Mouse (Mus musculus): ENCODE measurements at regions not wholly inside any gene's neighbourhood (a gene's known extent, or its start where the extent isn't known, plus 50 kb on each side); places are given as distances from the start of the nearest gene placed in this dataset.

GRCm38 (mm10) chr13:110450526-110450925, 55.7 kb downstream of the Plk2 start:
- no peak for DNase-seq (ENCODE audit: low spot score in 2 of 2)

GRCm38 (mm10) chr13:110452009-110452525, 57.2 kb downstream of the Plk2 start:
- DNase-seq (ENCODE audit: low spot score in 2 of 2): no peak

GRCm38 (mm10) chr13:110455085-110455484, 60.2 kb downstream of the Plk2 start:
- DNase-seq (ENCODE audit: low spot score in 2 of 2): no peak

- DNase-seq (ENCODE audit: low spot score in 2 of 2): no peak
Measured at GRCm38 (mm10) chr13:110455569-110456196, 60.8 kb downstream of the Plk2 start.

DNA sequence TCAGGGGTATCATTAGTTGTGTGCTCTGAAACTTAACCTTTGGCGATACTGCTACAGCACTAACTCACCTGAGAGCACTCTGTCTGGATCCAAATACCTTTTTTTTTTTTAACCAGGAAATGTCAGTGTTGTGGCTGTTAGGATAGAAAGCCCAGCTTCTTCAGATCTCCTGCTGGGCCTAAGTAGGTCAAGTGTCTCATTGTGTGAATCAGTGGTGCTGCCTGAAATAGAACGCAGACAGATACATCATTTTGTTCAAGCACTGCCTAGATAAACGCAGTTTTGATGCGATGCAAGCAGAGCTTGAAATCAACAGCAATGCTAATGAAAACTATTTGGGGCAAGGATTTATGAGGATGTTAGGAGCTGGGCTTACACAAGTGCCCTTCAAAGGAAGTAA, 63.9 kb downstream of the Plk2 start:
- no peak for DNase-seq (ENCODE audit: low spot score in 2 of 2)

GRCm38 (mm10) chr13:110461581-110461980, 66.7 kb downstream of the Plk2 start:
- no peak for DNase-seq (ENCODE audit: low spot score in 2 of 2)

DNA sequence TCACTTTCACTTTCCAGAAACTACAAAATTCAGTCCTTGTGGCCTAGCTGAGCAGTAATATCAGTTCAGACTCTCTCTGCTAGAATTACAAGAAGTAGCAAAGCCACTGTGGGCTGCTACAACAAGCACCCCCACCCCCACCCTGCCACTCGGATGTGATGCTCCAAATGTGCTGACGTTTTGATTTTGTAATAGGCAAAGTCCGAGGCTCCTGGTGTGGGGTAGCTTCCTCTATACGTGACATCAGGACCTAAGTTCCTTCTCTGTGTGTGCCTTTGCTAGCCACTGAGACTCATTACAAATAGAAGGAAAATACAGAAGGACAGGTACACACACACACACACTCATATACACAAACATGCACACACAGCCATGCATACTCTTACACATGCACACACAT, 76.7 kb downstream of the Plk2 start:
- no peak for DNase-seq (ENCODE audit: low spot score in 2 of 2)

- no peak for DNase-seq (ENCODE audit: low spot score in 2 of 2)
Measured at GRCm38 (mm10) chr13:110477709-110478108, 82.9 kb downstream of the Plk2 start.

GRCm38 (mm10) chr13:110484358-110484940, 89.6 kb downstream of the Plk2 start:
- DNase-seq (ENCODE audit: low spot score in 2 of 2): no peak

DNA sequence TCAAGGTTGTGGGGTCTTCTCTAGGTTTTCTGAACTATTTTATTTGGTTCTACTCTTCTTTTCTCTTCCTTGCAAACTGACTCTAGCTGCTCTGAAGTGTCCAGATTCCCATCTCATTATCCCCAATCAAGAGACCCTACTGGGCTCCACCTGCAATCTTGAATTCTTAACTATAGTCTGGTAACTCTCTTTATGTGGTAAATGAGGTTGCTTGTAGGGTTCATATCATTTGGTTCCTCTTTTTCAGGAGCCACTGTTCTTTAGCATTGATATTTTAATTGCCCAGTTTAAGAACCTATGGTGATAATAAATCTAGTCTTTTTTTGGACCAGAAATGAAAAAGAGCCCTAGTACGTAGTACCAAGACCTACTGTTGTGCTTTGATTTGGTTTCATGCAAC, 90.7 kb downstream of the Plk2 start:
- no peak for DNase-seq (ENCODE audit: low spot score in 2 of 2)

- no peak for DNase-seq (ENCODE audit: low spot score in 2 of 2)
Measured at GRCm38 (mm10) chr13:110490166-110490565, 95.3 kb downstream of the Plk2 start.

- no peak for DNase-seq (ENCODE audit: low spot score in 2 of 2)
Measured at GRCm38 (mm10) chr13:110492296-110493001, 97.6 kb downstream of the Plk2 start.

DNA sequence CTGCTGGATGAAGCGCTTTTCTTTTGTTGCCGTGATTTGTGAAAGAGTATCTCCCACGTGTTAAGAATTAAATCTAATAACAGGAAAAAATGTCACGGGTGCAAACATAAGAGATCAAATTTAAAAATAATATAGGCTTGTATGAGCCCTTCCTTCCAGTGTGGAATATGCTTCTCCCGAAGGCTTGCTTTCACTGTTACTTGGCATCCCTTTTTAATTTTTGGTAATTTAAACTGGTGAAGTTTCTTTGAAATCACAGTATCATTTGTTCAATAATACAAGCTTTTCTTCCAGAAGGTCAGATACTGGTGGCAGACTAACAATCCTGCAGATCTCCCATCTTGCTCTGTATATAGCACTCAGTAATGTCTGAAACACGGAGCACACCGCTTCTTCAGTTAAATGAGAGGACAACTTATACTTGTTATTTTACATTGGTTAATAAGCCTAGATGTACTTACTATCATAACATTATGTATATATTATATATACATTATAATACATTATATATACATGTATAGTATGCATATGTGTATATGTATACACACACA, 98.2 kb downstream of the Plk2 start:
- DNase-seq (ENCODE audit: low spot score in 2 of 2): no peak

DNA sequence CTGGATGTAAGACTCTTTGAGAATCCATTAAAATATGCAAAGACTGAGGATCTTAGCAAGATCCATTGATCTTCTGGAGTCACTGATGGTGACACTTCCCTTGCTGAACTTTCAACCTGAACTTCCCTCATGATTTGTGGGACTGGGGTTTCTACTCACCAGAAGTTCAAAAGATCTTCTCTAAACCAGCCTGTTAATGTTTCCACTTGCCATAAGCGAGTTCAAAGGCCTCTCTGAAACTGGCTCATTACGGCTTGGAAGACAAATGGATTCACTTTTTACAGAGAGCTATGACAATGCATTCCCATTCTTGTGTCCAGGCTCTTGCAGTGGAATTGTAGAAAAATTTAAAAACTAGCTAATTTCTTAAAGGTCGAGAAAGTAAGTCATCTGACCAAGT, 102.6 kb downstream of the Plk2 start:
- DNase-seq (ENCODE audit: low spot score in 2 of 2): no peak

DNA sequence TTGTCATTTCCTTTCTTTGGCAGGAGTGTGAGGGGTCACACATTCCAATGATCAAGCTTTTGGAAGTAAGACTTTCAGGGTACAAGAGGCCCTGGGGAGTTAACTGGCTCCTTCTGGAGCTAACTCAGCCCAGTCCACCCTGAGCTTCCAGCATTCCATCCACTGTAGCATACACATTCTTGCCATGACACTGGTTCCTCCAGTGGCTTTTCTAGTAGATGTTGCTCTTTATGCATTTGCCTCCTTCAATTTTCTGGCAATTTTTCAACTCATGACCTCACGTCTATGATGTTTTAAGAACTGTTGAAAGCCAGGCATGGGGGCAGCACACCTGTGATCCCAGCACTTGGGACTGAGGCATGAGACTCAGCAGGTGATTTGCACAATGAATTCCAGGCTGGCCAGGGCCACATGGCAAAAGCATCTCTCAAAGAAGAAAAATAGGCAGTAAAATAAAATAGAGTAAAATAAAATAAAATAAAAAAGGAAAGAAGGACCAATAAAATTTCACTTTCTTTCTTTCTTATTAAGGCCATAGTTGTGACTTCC, 113.0 kb downstream of the Plk2 start:
- DNase-seq (ENCODE audit: low spot score in 2 of 2): no peak

DNA sequence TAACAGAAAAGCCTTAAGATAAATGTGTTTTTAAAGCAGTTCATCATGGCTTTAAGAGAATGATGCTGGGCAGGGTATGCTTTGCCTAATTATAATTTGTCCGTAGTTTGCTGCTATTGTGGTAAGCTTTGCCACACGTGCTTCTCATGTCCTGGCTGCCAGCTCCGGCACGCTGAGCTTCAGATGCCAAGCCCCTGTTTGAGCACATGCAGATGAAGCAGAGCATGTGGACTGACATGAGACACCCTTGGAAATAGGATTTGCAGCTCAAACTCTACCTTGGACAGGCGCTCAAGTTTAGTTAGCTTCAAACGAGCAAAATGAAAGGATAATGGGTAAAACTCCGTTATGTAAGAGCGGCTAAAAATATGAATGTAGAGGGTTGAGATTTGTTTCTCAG, 123.1 kb downstream of the Plk2 start:
- no peak for DNase-seq (ENCODE audit: low spot score in 2 of 2)

GRCm38 (mm10) chr13:110522974-110523373, 128.1 kb downstream of the Plk2 start:
- DNase-seq (ENCODE audit: low spot score in 2 of 2): no peak

GRCm38 (mm10) chr13:110527681-110528080, 132.8 kb downstream of the Plk2 start:
- DNase-seq (ENCODE audit: low spot score in 2 of 2): no peak

DNA sequence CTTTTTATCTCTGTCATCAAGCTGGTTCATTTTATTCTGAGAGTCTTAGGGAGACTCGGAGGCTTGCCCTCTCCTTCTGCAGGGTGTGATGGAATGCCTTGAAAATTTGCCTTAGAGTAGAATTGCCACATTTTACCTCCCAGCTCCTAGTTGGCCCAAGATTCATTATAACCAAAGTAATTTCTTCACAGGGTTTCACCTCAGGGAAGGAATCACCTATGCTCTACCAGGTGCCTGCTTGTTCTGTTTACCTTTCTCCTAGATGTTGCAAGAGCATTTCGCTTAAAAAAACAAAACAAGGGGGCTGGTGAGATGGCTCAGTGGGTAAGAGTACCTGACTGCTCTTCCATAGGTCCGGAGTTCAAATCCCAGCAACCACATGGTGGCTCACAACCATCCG, 134.8 kb downstream of the Plk2 start:
- DNase-seq (ENCODE audit: low spot score in 2 of 2): no peak

DNA sequence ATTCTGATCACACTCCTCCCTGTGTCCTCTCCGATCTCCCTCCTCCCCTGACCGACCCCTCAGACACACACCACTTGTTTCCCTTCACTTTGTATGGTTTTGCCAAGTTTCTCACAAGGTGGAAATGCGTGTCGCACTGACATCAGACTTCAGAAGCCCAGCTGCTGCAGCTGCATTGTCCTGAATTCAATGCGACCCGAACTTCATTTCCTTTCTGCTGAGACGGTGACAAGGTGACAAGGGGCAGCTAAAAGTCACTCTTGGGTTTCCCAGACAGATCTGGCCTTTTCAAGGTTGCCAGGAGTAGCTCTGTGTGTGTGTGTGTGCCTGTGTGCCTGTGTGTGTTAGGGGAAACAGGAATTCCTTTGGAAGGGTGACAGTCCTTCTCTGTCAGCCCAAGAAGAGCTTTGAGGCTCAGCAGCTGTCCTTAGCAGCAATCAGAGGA, 139.5 kb downstream of the Plk2 start:
- DNase-seq (ENCODE audit: low spot score in 2 of 2): peak; percentile 53 to 77

- no peak for DNase-seq (ENCODE audit: low spot score in 2 of 2)
Measured at GRCm38 (mm10) chr13:110535785-110536184, 140.9 kb downstream of the Plk2 start.

DNA sequence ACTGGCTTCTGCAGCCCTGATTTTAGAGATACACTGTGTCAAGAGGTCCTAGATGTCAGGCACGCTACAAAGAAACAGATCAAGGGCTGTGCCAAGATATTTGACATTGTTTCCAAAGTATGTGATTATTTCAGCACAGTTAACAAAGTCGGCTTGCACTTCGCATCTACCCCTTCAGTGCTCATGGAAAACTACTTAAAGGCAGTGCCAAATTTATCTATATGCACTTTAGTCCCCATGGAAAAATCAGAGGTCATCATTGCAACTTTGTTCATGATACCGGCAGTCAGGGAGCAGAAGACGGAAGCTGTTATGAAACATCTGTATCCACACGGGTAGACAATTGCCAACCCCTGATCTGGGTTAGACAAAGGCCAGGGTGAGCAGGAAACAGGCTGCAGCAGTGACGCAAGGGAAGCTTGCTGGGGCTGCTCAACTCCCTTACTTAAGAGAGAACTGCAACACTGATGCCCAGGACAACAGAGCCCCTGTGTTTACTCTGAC, 143.2 kb downstream of the Plk2 start:
- DNase-seq (ENCODE audit: low spot score in 2 of 2): peak; percentile 75 to 90
